Mouse (Mus musculus): ENCODE data around the gene Klk11. TPM values are rescaled to one million over a fixed set of nuclear protein-coding genes. Genes with fewer than 3 reads are reported as not detected.

Gene Klk11
- polyA plus RNA-seq, 1 experiment from 2014 or later: not detected

DNA sequence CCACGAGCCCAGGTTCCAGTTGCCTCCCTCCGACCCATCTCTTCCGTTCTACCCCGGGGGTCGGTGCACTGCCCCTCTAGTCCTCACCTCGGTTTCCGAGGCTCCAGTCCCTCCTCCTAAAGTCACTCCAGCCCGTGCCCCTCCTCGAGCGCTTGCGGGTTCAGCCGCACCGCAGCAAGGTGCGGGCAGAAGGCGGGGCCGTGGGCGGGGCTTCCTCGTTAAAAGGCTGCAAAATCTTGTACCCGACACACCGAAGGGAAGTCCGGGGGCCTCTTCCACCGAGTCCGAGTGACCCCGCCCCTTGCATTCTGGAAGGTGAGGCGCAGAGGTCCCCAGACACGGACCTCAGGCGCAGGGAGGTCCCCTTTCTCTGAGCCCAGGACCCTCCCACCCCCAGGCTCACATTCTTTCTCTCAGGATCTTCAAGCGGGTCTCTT, 22.9 kb downstream of the Klk11 start, which contains the start of gene Klk8:
Klk8 (plus strand) TSS at position 245 of the 437 bp plus-strand sequence.
- Histone ChIP-seq H3K9me3 (replicated peaks) (no peaks in the 10 kb centered on the region), H3K4me3 (replicated peaks) (peak within 1 kb of the TSS; percentile 41), H3K36me3 (replicated peaks) (no peaks in the 10 kb centered on the region), H3K27me3 (peaks cover 30% of the 10 kb centered on the region), H3K9ac (no peak within 1 kb of the TSS), H3K4me1 (replicated peaks) (peaks cover 3% of the 10 kb centered on the region; the same call in 1 of the 2 replicates), H3K4me2 (peak within 1 kb of the TSS; percentile 62), H3K27ac (replicated peaks) (no peak within 1 kb of the TSS)
- ATAC-seq (ENCODE audit: insufficient read depth): no peak
- WGBS (ENCODE audit: insufficient replicate concordance): 0% methylated on average over 28 of the region's 28 CpGs

GRCm38 (mm10) chr7:43797844-43798462, 23.5 kb downstream of the Klk11 start:
- 7% methylated on average over 13 of the region's 13 CpGs for whole genome bisulfite sequencing (ENCODE audit: insufficient replicate concordance)
- Histone ChIP-seq H3K36me3 (replicated peaks) (no peaks in the 10 kb centered on the region), H3K9ac (no peak overlapping the region), H3K4me2 (peak overlapping the region; percentile 62), H3K27me3 (peaks cover 30% of the 10 kb centered on the region), H3K27ac (replicated peaks) (no peak overlapping the region), H3K9me3 (replicated peaks) (no peaks in the 10 kb centered on the region), H3K4me1 (replicated peaks) (peaks cover 3% of the 10 kb centered on the region; the same call in 1 of the 2 replicates), H3K4me3 (replicated peaks) (peak overlapping the region; percentile 41)
- ATAC-seq (ENCODE audit: insufficient read depth): no peak

GRCm38 (mm10) chr7:43799876-43800275, 25.5 kb downstream of the Klk11 start:
- 56% methylated on average over 7 of the region's 7 CpGs for WGBS (ENCODE audit: insufficient replicate concordance)
- Histone ChIP-seq H3K4me3 (replicated peaks) (no peak overlapping the region), H3K27ac (replicated peaks) (no peak overlapping the region), H3K9me3 (replicated peaks) (no peaks in the 10 kb centered on the region), H3K4me2 (no peak overlapping the region), H3K9ac (no peak overlapping the region), H3K4me1 (replicated peaks) (peaks cover 3% of the 10 kb centered on the region; the same call in 1 of the 2 replicates), H3K36me3 (replicated peaks) (no peaks in the 10 kb centered on the region), H3K27me3 (peaks cover 30% of the 10 kb centered on the region)
- no peak for ATAC-seq (ENCODE audit: insufficient read depth)

DNA sequence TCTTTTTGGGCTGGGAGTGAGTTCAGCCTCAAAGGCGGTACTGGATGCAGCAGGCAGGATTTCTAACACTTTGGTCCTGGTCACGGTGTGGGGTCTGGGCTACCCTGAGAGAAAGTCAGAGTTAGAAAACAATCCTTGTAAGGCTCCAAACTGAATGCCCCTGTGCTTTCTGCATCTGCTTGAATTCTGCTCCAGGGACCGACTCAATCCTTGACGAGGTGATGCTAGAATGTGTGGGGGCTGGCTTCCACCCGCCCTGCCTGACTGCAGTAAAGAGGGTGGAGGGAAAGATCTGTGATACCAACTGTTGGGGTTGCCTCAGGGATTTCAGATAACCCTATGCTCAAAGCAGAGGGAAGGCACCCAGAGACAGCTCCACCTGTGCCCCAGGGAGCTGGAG, 36.6 kb downstream of the Klk11 start, which contains the start of gene Klk7:
Klk7 (plus strand) TSS at position 301 of the 400 bp plus-strand sequence.
- no peaks in the 10 kb centered on the region for H3K36me3 ChIP-seq (replicated peaks)
- no peak within 1 kb of the TSS for H3K27ac ChIP-seq (replicated peaks)
- no peaks in the 10 kb centered on the region for H3K4me1 ChIP-seq (replicated peaks)
- ATAC-seq (ENCODE audit: insufficient read depth): no peak
- no peaks in the 10 kb centered on the region for H3K9me3 ChIP-seq (replicated peaks)
- H3K4me3 ChIP-seq (replicated peaks): no peak within 1 kb of the TSS
- H3K4me2 ChIP-seq: no peak within 1 kb of the TSS
- no peaks in the 10 kb centered on the region for H3K27me3 ChIP-seq
- 40% methylated on average over 5 of the region's 5 CpGs for WGBS (ENCODE audit: insufficient replicate concordance)
- H3K9ac ChIP-seq: no peak within 1 kb of the TSS

DNA sequence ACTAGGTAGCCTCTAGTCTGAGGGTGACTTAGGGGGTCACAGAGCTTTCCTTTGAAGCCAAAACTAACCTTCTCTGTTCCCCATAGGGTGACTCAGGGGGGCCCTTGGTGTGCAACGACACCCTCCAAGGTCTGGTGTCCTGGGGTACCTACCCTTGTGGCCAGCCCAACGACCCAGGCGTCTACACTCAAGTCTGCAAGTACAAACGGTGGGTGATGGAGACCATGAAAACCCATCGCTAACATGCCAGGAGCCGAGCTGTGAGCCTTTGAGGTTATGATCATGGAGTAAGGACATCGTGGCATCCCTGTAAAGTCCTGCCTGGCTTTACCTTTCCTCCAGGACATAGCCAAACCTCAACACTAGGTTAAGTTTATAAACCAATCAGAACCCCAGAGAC, 40.8 kb downstream of the Klk11 start:
- ATAC-seq (ENCODE audit: insufficient read depth): no peak
- no peak overlapping the region for H3K9ac ChIP-seq
- no peak overlapping the region for H3K4me2 ChIP-seq
- H3K27ac ChIP-seq (replicated peaks): no peak overlapping the region
- H3K9me3 ChIP-seq (replicated peaks): no peaks in the 10 kb centered on the region
- no peaks in the 10 kb centered on the region for H3K27me3 ChIP-seq
- H3K36me3 ChIP-seq (replicated peaks): no peaks in the 10 kb centered on the region
- WGBS (ENCODE audit: insufficient replicate concordance): 59% methylated on average over 7 of the region's 7 CpGs
- H3K4me1 ChIP-seq (replicated peaks): no peaks in the 10 kb centered on the region
- H3K4me3 ChIP-seq (replicated peaks): no peak overlapping the region

GRCm38 (mm10) chr7:43816746-43817145, 42.3 kb downstream of the Klk11 start:
- Histone ChIP-seq H3K36me3 (replicated peaks) (no peaks in the 10 kb centered on the region), H3K9ac (no peak overlapping the region), H3K9me3 (replicated peaks) (no peaks in the 10 kb centered on the region), H3K4me2 (no peak overlapping the region), H3K27me3 (no peaks in the 10 kb centered on the region), H3K4me3 (replicated peaks) (no peak overlapping the region), H3K4me1 (replicated peaks) (no peaks in the 10 kb centered on the region), H3K27ac (replicated peaks) (no peak overlapping the region)
- ATAC-seq (ENCODE audit: insufficient read depth): no peak

- H3K4me3 ChIP-seq (replicated peaks): no peak overlapping the region
- no peaks in the 10 kb centered on the region for H3K27me3 ChIP-seq
- H3K4me2 ChIP-seq: no peak overlapping the region
- 75% methylated on average over 7 of the region's 7 CpGs for WGBS (ENCODE audit: insufficient replicate concordance)
- H3K4me1 ChIP-seq (replicated peaks): no peaks in the 10 kb centered on the region
- H3K9ac ChIP-seq: no peak overlapping the region
- ATAC-seq (ENCODE audit: insufficient read depth): no peak
- H3K27ac ChIP-seq (replicated peaks): no peak overlapping the region
- no peaks in the 10 kb centered on the region for H3K36me3 ChIP-seq (replicated peaks)
- no peaks in the 10 kb centered on the region for H3K9me3 ChIP-seq (replicated peaks)
Measured at GRCm38 (mm10) chr7:43821581-43821980, 47.2 kb downstream of the Klk11 start.

DNA sequence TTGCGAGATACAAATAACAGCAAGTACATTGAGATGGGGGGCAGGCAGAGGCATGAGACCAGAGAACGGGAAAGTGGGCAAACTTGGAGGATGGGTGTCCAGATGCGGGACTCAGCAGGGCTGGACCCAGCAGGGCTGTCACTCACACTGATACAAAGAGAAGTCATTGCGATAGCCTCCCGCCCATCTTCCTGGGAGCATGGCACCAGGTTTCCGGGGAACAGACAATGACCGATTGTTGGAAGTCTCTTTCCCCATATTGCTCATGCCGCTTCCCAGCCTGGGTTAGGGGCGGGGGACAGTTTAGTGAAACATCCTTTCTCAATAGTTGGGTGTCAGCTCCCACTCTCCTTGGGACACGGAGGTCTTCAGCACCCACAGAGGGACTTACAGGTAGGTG, 49.8 kb downstream of the Klk11 start, which contains the start of gene Klk6:
Klk6 (plus strand) TSS at position 301 of the 400 bp plus-strand sequence.
- Histone ChIP-seq H3K4me1 (replicated peaks) (no peaks in the 10 kb centered on the region), H3K9me3 (replicated peaks) (no peaks in the 10 kb centered on the region), H3K27me3 (no peaks in the 10 kb centered on the region), H3K36me3 (replicated peaks) (no peaks in the 10 kb centered on the region), H3K4me3 (replicated peaks) (no peak within 1 kb of the TSS), H3K27ac (replicated peaks) (no peak within 1 kb of the TSS), H3K4me2 (no peak within 1 kb of the TSS), H3K9ac (no peak within 1 kb of the TSS)
- ATAC-seq (ENCODE audit: insufficient read depth): no peak
- 66% methylated on average over 10 of the region's 10 CpGs for WGBS (ENCODE audit: insufficient replicate concordance)

DNA sequence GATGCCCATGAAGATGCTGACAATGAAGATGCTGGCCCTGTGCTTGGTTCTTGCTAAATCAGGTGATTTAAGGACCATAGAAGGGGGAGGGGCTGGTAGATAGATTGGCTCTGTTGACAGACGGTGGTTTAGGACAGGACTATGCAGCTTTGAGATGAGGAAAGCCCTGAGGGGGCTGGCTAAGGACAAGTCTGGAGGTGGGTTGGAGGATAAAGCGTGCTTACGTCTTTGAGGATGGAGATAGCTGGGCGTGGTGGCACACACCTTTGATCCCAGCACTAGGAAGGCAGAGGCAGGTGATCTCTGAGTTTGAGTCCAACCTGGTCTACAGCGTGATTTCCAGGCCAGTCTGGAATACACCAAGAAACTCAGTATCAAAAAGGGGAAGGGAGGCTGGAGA, 51.7 kb downstream of the Klk11 start:
- H3K4me1 ChIP-seq (replicated peaks): no peaks in the 10 kb centered on the region
- H3K4me3 ChIP-seq (replicated peaks): no peak overlapping the region
- WGBS (ENCODE audit: insufficient replicate concordance): 58% methylated on average over 5 of the region's 5 CpGs
- no peaks in the 10 kb centered on the region for H3K9me3 ChIP-seq (replicated peaks)
- H3K27ac ChIP-seq (replicated peaks): no peak overlapping the region
- H3K36me3 ChIP-seq (replicated peaks): no peaks in the 10 kb centered on the region
- H3K27me3 ChIP-seq: no peaks in the 10 kb centered on the region
- H3K9ac ChIP-seq: no peak overlapping the region
- no peak for ATAC-seq (ENCODE audit: insufficient read depth)
- no peak overlapping the region for H3K4me2 ChIP-seq

DNA sequence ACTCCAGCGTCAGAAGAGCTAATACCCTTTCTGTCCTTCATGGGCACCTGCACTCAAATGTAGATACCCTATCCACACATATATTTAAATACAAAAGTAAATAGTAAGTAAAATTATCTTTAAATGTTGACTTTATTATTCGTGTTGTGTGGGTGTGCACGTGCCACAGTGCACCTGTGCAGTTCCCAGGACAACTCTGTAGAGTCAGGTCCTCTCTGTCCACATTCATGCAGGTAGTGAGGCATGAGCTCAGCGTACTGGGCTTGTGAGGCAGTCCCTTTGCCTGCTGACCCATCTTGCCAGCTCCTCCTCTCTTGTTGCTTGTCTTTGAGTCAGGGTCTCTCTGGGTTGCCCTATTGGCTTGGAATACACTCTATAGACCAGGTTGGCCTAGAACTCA, 53.3 kb downstream of the Klk11 start:
- WGBS (ENCODE audit: insufficient replicate concordance): 51% methylated on average over 4 of the region's 4 CpGs
- Histone ChIP-seq H3K27ac (replicated peaks) (no peak overlapping the region), H3K4me1 (replicated peaks) (no peaks in the 10 kb centered on the region), H3K9me3 (replicated peaks) (no peaks in the 10 kb centered on the region), H3K4me2 (no peak overlapping the region), H3K36me3 (replicated peaks) (no peaks in the 10 kb centered on the region), H3K9ac (no peak overlapping the region), H3K27me3 (no peaks in the 10 kb centered on the region), H3K4me3 (replicated peaks) (no peak overlapping the region)
- no peak for ATAC-seq (ENCODE audit: insufficient read depth)

All from liver, embryonic 15.5 days (tissue).